Mouse (Mus musculus) myocyte (in vitro differentiated cells): Measurements from ENCODE around the gene Slc25a11. TPM values are rescaled to one million over a fixed set of nuclear protein-coding genes. Genes with fewer than 3 reads are reported as not detected.

Experiments
- H3K27me3 ChIP-seq: one replicate; pipeline ENCODE4 v1.6.1; 2011; ENCODE audit not compliant: control insufficient read depth, insufficient read depth, insufficient read length
- H3K36me3 ChIP-seq: one replicate; pipeline ENCODE4 v1.6.1; 2011; ENCODE audit not compliant: control insufficient read depth, insufficient read depth
- H3K4me2 ChIP-seq: one replicate; pipeline ENCODE4 v1.6.1; 2011; ENCODE audit warnings: low read depth, control low read depth
- H3K4me3 ChIP-seq: one replicate; pipeline ENCODE4 v1.5.1; 2011; ENCODE audit warnings: mild to moderate bottlenecking, control low read depth, moderate library complexity
- H3K79me2 ChIP-seq: one replicate; pipeline ENCODE4 v1.6.1; 2011; ENCODE audit not compliant: control insufficient read depth, insufficient read depth
- H3ac ChIP-seq: one replicate; pipeline ENCODE4 v1.6.1; 2011; ENCODE audit not compliant: control insufficient read depth, insufficient read length
- CEBPB ChIP-seq: IDR thresholded peaks from 2 replicates; pipeline ENCODE4 v1.6.1; 2011; ENCODE audit warnings: mild to moderate bottlenecking, moderate library complexity; ENCODE audit not compliant: poor library complexity, insufficient read depth, severe bottlenecking
- E2F4 ChIP-seq: IDR thresholded peaks from one replicate; pipeline ENCODE4 v1.6.1; 2011; ENCODE audit warnings: mild to moderate bottlenecking, control low read depth, moderate library complexity; ENCODE audit not compliant: insufficient read depth
- MAX ChIP-seq: IDR thresholded peaks from one replicate; pipeline ENCODE4 v1.6.1; 2011; ENCODE audit warnings: low read depth, mild to moderate bottlenecking, control low read depth
- MYOD1 ChIP-seq, 3 experiments: IDR thresholded peaks; one replicate each; pipeline ENCODE4 v1.6.1; 2011; ENCODE audit warnings: control low read depth in 2 of 3, low read depth in 2 of 3, mild to moderate bottlenecking in 2 of 3, moderate library complexity in 1 of 3; ENCODE audit not compliant: insufficient read length in 2 of 3, control insufficient read depth in 1 of 3
- MYOG ChIP-seq, 3 experiments: IDR thresholded peaks; one replicate each; pipeline ENCODE4 v1.6.1; 2011; ENCODE audit warnings: control low read depth in 2 of 3, low read depth in 2 of 3, mild to moderate bottlenecking in 2 of 3; ENCODE audit not compliant: insufficient read length in 2 of 3, control insufficient read depth in 1 of 3, insufficient read depth in 1 of 3
- POLR2A ChIP-seq: IDR thresholded peaks from one replicate; pipeline ENCODE4 v1.6.1; 2011; ENCODE audit warnings: low read depth, mild to moderate bottlenecking, control low read depth, moderate library complexity; ENCODE audit not compliant: insufficient read length
- POLR2AphosphoS2 ChIP-seq: IDR thresholded peaks from one replicate; pipeline ENCODE4 v1.6.1; 2011; ENCODE audit warnings: low read depth, control low read depth; ENCODE audit not compliant: insufficient read length
- REST ChIP-seq: IDR thresholded peaks from one replicate; pipeline ENCODE4 v1.6.1; 2011; ENCODE audit warnings: mild to moderate bottlenecking, control low read depth, moderate library complexity; ENCODE audit not compliant: insufficient read depth, insufficient read length
- SRF ChIP-seq: IDR thresholded peaks from one replicate; pipeline ENCODE4 v1.6.1; 2011; ENCODE audit warnings: low read depth; ENCODE audit not compliant: control insufficient read depth, insufficient read length
- TCF12 ChIP-seq: IDR thresholded peaks from one replicate; pipeline ENCODE4 v1.6.1; 2011; ENCODE audit warnings: mild to moderate bottlenecking, control low read depth; ENCODE audit not compliant: poor library complexity, insufficient read depth, severe bottlenecking
- TCF3 ChIP-seq: IDR thresholded peaks from one replicate; pipeline ENCODE4 v1.6.1; 2011; ENCODE audit warnings: low read depth, control low read depth; ENCODE audit not compliant: insufficient read length
- USF1 ChIP-seq: IDR thresholded peaks from one replicate; pipeline ENCODE4 v1.6.1; 2011; ENCODE audit warnings: low read depth, mild to moderate bottlenecking, control low read depth, moderate library complexity
- polyA plus RNA-seq: library from polyadenylated mRNA; unstranded; fragments of >200 nt; fragmentation: generic; extraction: Trizol; gene quantifications from one replicate; pipeline ENCODE4 v1.2.1, GENCODE M21; 2012; ENCODE audit warnings: missing spikeins

Slc25a11 gene
- polyA plus RNA-seq, 1 experiment, result 165 TPM

- H3K79me2 ChIP-seq, result peaks cover 58% of the 10 kb centered on the region
- H3ac ChIP-seq, result peak overlapping the region; percentile 88
- no peaks in the 10 kb centered on the region for H3K27me3 ChIP-seq
- H3K4me3 ChIP-seq, result peak overlapping the region; percentile 94
- H3K36me3 ChIP-seq, result peaks cover 36% of the 10 kb centered on the region
- peak overlapping the region; percentile 99 for H3K4me2 ChIP-seq
- TF ChIP-seq POLR2AphosphoS2, result peak; percentile 6
- no peak for TF ChIP-seq CEBPB
Observed at GRCm38 (mm10) chr11:70652884-70653344, 5.6 kb upstream of the Slc25a11 start.

- Histone ChIP-seq H3K27me3 (no peaks in the 10 kb centered on the region), H3K4me3 (peak overlapping the region; percentile 94), H3K36me3 (peaks cover 36% of the 10 kb centered on the region), H3K79me2 (peaks cover 51% of the 10 kb centered on the region), H3K4me2 (peak overlapping the region; percentile 99), H3ac (no peak overlapping the region)
- no peak for TF ChIP-seq E2F4
- TF ChIP-seq TCF3, result peak; percentile 80
- no peak for TF ChIP-seq USF1
- TF ChIP-seq POLR2AphosphoS2, result peak; percentile 81
- no peak for TF ChIP-seq MAX
- no peak for TF ChIP-seq REST
- TF ChIP-seq MYOG (IDR thresholded peaks at IDR 0.05; ENCODE audit: control insufficient read depth in 1 of 3, insufficient read depth in 1 of 3, insufficient read length in 2 of 3, low read depth in 2 of 3), result peak; percentile 52 to 90 (median 68)
- TF ChIP-seq MYOD1 (IDR thresholded peaks at IDR 0.05; ENCODE audit: control insufficient read depth in 1 of 3, insufficient read length in 2 of 3, low read depth in 2 of 3), result peak; percentile 85 to 95 (median 93)
- peak; percentile 14 for TF ChIP-seq POLR2A
- TF ChIP-seq CEBPB, result no peak
- no peak for TF ChIP-seq SRF
- TF ChIP-seq TCF12, result peak; percentile 88
Observed at GRCm38 (mm10) chr11:70652029-70652883, 5.0 kb upstream of the Slc25a11 start.

GRCm38 (mm10) chr11:70651391-70651790, 4.1 kb upstream of the Slc25a11 start:
- peaks cover 36% of the 10 kb centered on the region for H3K36me3 ChIP-seq
- peak; percentile 85 for TF ChIP-seq USF1
- peak in 1 of 3 experiments; percentile 19 for TF ChIP-seq MYOD1 (IDR thresholded peaks at IDR 0.05; ENCODE audit: control insufficient read depth in 1 of 3, insufficient read length in 2 of 3, low read depth in 2 of 3)
- no peak for TF ChIP-seq CEBPB
- TF ChIP-seq TCF12, result no peak
- TF ChIP-seq E2F4, result no peak
- no peak for TF ChIP-seq TCF3
- TF ChIP-seq POLR2AphosphoS2, result peak; percentile 73
- no peak for TF ChIP-seq REST
- H3K79me2 ChIP-seq, result peaks cover 51% of the 10 kb centered on the region
- H3ac ChIP-seq, result no peak overlapping the region
- peak overlapping the region; percentile 94 for H3K4me3 ChIP-seq
- H3K4me2 ChIP-seq, result peak overlapping the region; percentile 99
- no peaks in the 10 kb centered on the region for H3K27me3 ChIP-seq

GRCm38 (mm10) chr11:70650322-70651175, 3.3 kb upstream of the Slc25a11 start:
- H3K4me2 ChIP-seq, result peak overlapping the region; percentile 99
- peaks cover 36% of the 10 kb centered on the region for H3K36me3 ChIP-seq
- H3ac ChIP-seq, result no peak overlapping the region
- H3K4me3 ChIP-seq, result peak overlapping the region; percentile 94
- H3K79me2 ChIP-seq, result peaks cover 59% of the 10 kb centered on the region
- TF ChIP-seq TCF3 (no peak), CEBPB (no peak), SRF (peak; percentile 70), POLR2AphosphoS2 (peak; percentile 70), USF1 (no peak), POLR2A (peak; percentile 28), TCF12 (no peak), E2F4 (no peak), MYOG (IDR thresholded peaks at IDR 0.05; ENCODE audit: control insufficient read depth in 1 of 3, insufficient read depth in 1 of 3, insufficient read length in 2 of 3, low read depth in 2 of 3) (no peak), MYOD1 (IDR thresholded peaks at IDR 0.05; ENCODE audit: control insufficient read depth in 1 of 3, insufficient read length in 2 of 3, low read depth in 2 of 3) (no peak), MAX (no peak), REST (no peak)
- no peaks in the 10 kb centered on the region for H3K27me3 ChIP-seq
